ENCODE assay signal across 14 mouse cellular contexts in the genomic region with DNA sequence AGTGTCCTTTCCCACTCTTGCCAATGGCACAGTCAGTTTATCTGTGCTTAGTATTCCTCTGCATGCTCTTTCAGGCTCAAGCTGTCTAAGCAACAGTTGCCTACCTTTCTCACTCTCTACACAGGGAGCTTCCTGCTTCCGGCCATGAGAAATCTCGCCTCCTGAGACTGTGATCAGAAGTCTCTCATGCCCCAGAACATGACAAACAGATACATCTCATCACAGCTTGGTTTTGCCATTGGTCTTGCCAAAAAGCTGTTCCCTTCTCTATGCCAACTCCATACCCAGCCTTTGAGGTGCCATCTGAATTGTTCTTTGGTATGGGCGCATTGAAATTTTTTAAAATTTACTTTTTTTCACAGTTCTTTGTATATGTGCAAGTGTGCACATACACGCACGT.
DNase-seq lines count a peak whose midpoint lies in the region; ATAC-seq lines count a peak whose summit lies in the region.
"Had no signal": no experiment of that assay in that cellular context is flagged by ENCODE, and none has a peak within 500 bp of the region (broad histone marks: within the 10 kb centered on the region; RNA-seq: fewer than 3 reads in every experiment).

No protein-coding gene starts in this region.

- no peak for ATAC-seq in cerebellum, adult (ENCODE audit: insufficient number of reproducible peaks, low FRiP score, low TSS enrichment)
- ATAC-seq: forebrain, embryonic 13.5 days; forebrain, embryonic 15.5 days; forebrain, postnatal 0 days had no signal

- DNase-seq in cerebellum, adult 9-11 months = peak; percentile 51
- peak; percentile 7 for DNase-seq in layer of hippocampus, adult 9-10 months (ENCODE audit: low spot score)
- DNase-seq in layer of hippocampus, adult 9-11 months = no peak
- DNase-seq in kidney, adult 11 months = no peak
- DNase-seq: adrenal gland, adult 2 months; adrenal gland, postnatal 10 days; adrenal gland, postnatal 25 days; cerebellum, adult 11 months; cerebellum, adult 9-10 months; cerebellum, postnatal 25 days; forebrain, postnatal 0 days had no signal

Comparison
In these comparisons a context has a peak if more than half of its experiments do, and no peak if none do; other contexts are left out.
1. DNase-seq: peak in cerebellum, adult 9-11 months (single experiment) and layer of hippocampus, adult 9-10 months (single experiment); none in layer of hippocampus, adult 9-11 months (single experiment) and kidney, adult 11 months (single experiment).